Mouse (Mus musculus): ENCODE results near the gene Map2. TPM values are rescaled to one million over a fixed set of nuclear protein-coding genes. Genes with fewer than 3 reads are reported as not detected.

Map2 gene
- 1.0 and 3.9 TPM in 2 replicates for total RNA-seq (2017)

DNA sequence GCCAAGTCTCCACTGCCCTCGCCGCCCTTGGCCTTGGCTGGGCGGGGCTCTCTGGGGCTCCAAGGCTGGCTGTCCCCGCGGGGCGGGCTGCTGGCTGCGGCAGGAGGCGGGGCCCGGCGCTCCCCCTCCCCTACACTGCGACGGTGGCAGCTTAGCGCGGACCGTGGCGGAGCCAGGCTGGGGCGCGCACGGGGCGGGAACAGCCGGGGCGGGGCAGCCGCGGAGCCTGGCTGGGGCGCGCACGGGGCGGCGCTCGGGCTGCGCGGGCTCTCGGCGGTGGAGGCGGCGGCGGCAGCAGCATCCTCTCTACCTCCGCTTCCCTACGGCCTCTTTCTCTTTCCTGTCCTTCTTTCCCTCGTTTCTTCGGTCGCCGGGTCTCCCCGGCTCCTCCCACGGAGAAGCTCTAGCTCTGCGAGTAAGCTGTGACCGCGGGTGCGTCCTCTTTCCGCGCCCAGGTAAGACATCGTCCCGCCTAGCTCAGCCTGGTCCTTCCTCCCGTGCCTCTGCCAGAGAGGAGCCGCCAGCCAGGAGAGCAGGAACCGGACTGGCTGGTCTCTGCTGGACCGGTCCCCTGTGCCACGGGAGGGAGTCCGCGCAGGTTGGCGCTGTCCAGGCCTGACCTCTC, at the start of gene Map2:
Gene Map2, plus strand, starts transcription at position 233 of the 625 bp plus-strand sequence.
- ATAC-seq (replicated peaks in 1 of 2; ENCODE audit: insufficient read depth in 1 of 2, low FRiP score in 2 of 2, low TSS enrichment in 1 of 2, low read depth in 1 of 2, poor library complexity in 2 of 2, severe bottlenecking in 2 of 2): peak; percentile 85 to 88

DNA sequence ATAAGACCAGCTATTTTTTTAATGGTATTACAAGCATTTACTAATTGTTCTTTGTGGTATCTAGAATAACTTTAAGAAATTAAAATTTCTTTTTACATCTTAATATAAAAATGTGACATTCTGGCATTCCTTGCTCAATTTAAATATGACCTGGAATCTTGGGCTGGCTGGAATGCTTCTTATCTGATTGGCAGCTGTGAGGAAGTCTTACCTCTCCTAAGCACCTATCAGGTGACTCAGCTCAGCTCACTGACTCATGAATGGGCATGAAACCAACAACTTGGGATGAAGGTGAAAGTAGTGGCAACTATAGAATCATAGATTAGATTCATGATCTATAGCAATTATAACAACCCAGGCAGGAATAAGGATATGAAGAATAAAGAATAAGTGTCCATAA, 42.1 kb upstream of the Map2 start:
- no peak for ATAC-seq (replicated peaks in 1 of 2; ENCODE audit: insufficient read depth in 1 of 2, low FRiP score in 2 of 2, low TSS enrichment in 1 of 2, low read depth in 1 of 2, poor library complexity in 2 of 2, severe bottlenecking in 2 of 2)

- no peak for ATAC-seq (replicated peaks in 1 of 2; ENCODE audit: insufficient read depth in 1 of 2, low FRiP score in 2 of 2, low TSS enrichment in 1 of 2, low read depth in 1 of 2, poor library complexity in 2 of 2, severe bottlenecking in 2 of 2)
Measured at GRCm38 (mm10) chr1:66135324-66135723, 39.7 kb upstream of the Map2 start.

GRCm38 (mm10) chr1:66140686-66141085, 34.4 kb upstream of the Map2 start:
- ATAC-seq (replicated peaks in 1 of 2; ENCODE audit: insufficient read depth in 1 of 2, low FRiP score in 2 of 2, low TSS enrichment in 1 of 2, low read depth in 1 of 2, poor library complexity in 2 of 2, severe bottlenecking in 2 of 2): no peak

GRCm38 (mm10) chr1:66145180-66145579, 29.9 kb upstream of the Map2 start:
- no peak for ATAC-seq (replicated peaks in 1 of 2; ENCODE audit: insufficient read depth in 1 of 2, low FRiP score in 2 of 2, low TSS enrichment in 1 of 2, low read depth in 1 of 2, poor library complexity in 2 of 2, severe bottlenecking in 2 of 2)

DNA sequence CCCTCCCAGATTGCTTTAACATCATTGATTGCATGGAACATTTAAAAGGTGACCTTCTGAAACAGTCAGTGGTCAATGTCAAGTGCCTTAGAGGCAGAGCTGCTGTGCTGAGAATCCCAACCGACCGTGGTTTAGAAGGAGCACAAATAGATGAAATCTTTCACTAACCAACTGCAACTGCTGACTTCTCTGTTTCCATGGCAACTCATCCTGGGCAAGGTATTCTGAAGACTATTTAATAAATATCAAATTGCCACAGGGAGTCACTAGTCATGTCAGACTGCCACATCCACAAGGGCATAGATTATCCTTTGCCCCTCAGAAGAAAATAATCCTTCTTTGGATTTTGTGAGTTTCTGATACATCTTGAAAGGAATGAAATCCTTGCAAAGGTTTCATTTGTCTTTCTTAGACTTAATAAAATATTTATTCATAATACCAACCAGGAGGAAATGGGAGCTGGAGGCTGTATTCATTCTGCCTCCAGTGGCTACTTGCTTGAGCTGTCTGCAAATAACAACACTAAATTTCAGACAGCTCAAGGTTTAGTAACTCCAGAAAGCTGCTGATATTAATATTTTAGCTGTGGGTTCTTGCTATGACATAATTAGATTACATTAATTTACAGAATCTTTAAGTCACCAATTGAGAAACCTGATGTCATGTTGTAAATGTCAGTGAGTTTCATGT, 26.1 kb upstream of the Map2 start:
- no peak for ATAC-seq (replicated peaks in 1 of 2; ENCODE audit: insufficient read depth in 1 of 2, low FRiP score in 2 of 2, low TSS enrichment in 1 of 2, low read depth in 1 of 2, poor library complexity in 2 of 2, severe bottlenecking in 2 of 2)

GRCm38 (mm10) chr1:66150806-66151205, 24.3 kb upstream of the Map2 start:
- ATAC-seq (replicated peaks in 1 of 2; ENCODE audit: insufficient read depth in 1 of 2, low FRiP score in 2 of 2, low TSS enrichment in 1 of 2, low read depth in 1 of 2, poor library complexity in 2 of 2, severe bottlenecking in 2 of 2): no peak

DNA sequence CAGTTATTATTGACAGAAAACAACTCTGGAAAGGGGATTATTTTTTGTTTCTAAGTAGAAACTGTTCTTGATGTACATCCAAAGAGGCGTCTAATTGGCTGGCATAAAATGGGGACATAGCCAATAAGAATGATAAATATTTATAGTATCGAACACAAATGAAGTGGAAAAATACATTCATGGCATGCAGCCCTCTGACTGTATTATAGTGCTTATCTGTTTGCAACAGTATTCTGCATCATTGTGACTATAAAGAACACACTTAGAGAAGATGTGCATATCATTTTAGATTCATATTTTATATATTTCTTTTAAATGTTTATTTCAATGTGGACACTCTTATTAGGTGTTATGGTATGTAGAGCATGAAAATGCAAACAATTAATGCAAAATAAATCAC, 17.9 kb upstream of the Map2 start:
- no peak for ATAC-seq (replicated peaks in 1 of 2; ENCODE audit: insufficient read depth in 1 of 2, low FRiP score in 2 of 2, low TSS enrichment in 1 of 2, low read depth in 1 of 2, poor library complexity in 2 of 2, severe bottlenecking in 2 of 2)

DNA sequence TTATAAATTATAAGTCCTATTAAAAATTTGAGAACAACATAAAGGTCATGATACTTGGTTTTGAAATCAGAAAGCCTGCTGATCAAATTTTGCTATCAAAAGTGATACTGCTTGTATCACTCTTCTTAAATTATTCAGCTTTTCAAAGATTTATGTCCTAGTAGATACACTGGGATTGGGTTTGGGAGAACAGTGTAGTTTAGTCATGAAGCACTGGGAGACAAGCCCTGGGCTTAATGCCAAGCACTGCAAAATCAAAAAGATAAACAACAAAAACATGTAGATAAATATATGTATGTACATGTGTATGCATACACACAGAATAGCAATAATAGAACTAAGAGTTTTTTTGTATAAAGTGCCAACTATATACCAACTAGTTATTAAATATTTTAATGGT, 17.5 kb upstream of the Map2 start:
- no peak for ATAC-seq (replicated peaks in 1 of 2; ENCODE audit: insufficient read depth in 1 of 2, low FRiP score in 2 of 2, low TSS enrichment in 1 of 2, low read depth in 1 of 2, poor library complexity in 2 of 2, severe bottlenecking in 2 of 2)

GRCm38 (mm10) chr1:66164648-66165047, 10.4 kb upstream of the Map2 start:
- ATAC-seq (replicated peaks in 1 of 2; ENCODE audit: insufficient read depth in 1 of 2, low FRiP score in 2 of 2, low TSS enrichment in 1 of 2, low read depth in 1 of 2, poor library complexity in 2 of 2, severe bottlenecking in 2 of 2): no peak

- no peak for ATAC-seq (replicated peaks in 1 of 2; ENCODE audit: insufficient read depth in 1 of 2, low FRiP score in 2 of 2, low TSS enrichment in 1 of 2, low read depth in 1 of 2, poor library complexity in 2 of 2, severe bottlenecking in 2 of 2)
Measured at GRCm38 (mm10) chr1:66168722-66169121, 6.4 kb upstream of the Map2 start.

- no peak for ATAC-seq (replicated peaks in 1 of 2; ENCODE audit: insufficient read depth in 1 of 2, low FRiP score in 2 of 2, low TSS enrichment in 1 of 2, low read depth in 1 of 2, poor library complexity in 2 of 2, severe bottlenecking in 2 of 2)
Measured at GRCm38 (mm10) chr1:66172127-66172526, 2.9 kb upstream of the Map2 start.

DNA sequence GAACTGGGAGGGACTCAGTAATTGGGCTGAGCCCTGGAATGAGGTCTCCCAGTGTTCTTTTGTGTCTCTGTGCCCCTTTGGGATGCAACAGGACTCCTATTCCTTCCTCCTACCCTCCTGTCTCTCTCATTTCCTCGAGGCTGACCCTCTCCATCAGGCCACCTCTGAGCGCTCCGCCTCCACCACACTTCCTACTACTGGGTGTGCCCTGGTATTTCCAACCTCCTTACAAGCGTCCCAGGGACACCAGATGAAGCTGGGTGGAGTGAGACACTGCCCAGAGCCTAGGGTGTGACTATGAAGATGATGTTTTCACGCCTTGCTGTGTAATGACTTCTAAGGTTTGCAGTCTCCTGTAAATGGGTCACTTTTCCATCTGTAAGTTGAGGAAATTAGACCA, 1.4 kb upstream of the Map2 start:
- ATAC-seq (replicated peaks in 1 of 2; ENCODE audit: insufficient read depth in 1 of 2, low FRiP score in 2 of 2, low TSS enrichment in 1 of 2, low read depth in 1 of 2, poor library complexity in 2 of 2, severe bottlenecking in 2 of 2): no peak

DNA sequence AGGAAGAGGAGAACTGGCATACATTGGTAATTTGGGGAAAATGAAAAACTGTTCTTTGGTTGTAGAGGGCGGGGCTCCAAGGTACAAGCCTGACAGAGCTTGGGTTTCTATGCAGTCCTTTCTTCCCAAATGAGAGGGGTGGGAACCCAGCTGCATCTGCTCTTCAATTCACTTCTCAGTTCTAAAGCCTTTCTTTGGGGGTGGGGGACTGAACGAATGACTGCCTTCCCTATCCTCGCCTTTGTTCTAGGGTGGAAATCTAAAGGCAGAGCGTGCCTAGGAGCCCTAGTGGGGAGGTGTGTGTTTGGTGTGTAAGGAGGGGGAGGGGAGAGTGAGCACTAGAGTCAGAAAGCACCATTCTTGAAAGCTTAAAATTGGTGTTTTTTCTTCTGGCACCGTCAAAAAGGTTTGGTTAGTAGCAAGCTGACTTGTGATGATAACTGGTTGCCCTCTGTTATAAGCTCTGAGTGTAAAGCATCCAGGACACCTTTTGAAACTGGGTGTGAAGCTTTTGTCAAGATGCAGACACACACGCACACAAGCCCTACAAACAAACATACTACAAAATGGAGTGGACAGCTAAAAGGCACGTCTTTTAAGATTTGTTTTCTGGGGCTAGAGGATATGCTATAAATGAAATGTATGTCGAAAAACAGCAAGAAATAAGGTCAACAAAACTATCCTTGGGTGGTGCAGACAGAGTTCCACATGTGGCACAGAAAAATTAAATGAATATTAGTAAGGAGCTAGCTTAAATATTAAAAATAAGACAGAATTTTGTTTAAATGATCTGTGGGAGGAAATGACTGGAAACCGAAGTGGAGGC, 1.2 kb downstream of the Map2 start:
- ATAC-seq (replicated peaks in 1 of 2; ENCODE audit: insufficient read depth in 1 of 2, low FRiP score in 2 of 2, low TSS enrichment in 1 of 2, low read depth in 1 of 2, poor library complexity in 2 of 2, severe bottlenecking in 2 of 2): no peak

- no peak for ATAC-seq (replicated peaks in 1 of 2; ENCODE audit: insufficient read depth in 1 of 2, low FRiP score in 2 of 2, low TSS enrichment in 1 of 2, low read depth in 1 of 2, poor library complexity in 2 of 2, severe bottlenecking in 2 of 2)
Measured at GRCm38 (mm10) chr1:66176838-66177105, 1.7 kb downstream of the Map2 start.

GRCm38 (mm10) chr1:66177489-66178170, 2.6 kb downstream of the Map2 start:
- ATAC-seq (replicated peaks in 1 of 2; ENCODE audit: insufficient read depth in 1 of 2, low FRiP score in 2 of 2, low TSS enrichment in 1 of 2, low read depth in 1 of 2, poor library complexity in 2 of 2, severe bottlenecking in 2 of 2): no peak

DNA sequence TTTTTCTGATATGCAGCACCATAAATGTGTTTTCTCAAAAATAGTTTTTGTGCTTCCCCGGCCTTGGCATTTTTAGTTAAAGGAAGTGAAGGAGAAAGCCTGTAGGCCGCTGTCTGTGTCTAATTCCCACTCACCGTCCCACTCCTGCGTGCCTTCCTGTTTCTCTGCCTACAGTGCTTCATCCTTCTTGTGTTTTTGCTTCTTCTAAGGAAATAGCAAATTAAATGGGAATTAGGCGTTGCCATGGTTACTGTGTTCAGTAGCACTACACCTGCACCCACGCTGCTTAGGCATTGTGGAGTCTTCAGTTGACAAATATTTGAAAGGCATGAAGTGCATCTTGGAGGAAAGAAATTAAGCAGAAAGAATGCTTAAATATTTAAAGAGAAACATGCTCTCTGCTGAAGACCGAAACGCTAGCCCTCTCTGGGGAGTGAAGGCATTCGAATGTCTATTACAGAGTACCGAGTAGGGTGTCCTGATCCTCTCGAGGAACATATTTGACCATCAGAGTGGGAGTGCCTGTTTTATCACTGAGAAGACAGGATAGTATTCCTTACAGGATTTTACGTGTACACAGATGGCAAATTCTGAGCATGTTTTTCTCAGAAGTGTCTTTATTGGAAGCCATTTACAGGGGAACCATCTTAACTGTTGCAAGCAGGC, 12.1 kb downstream of the Map2 start:
- no peak for ATAC-seq (replicated peaks in 1 of 2; ENCODE audit: insufficient read depth in 1 of 2, low FRiP score in 2 of 2, low TSS enrichment in 1 of 2, low read depth in 1 of 2, poor library complexity in 2 of 2, severe bottlenecking in 2 of 2)

DNA sequence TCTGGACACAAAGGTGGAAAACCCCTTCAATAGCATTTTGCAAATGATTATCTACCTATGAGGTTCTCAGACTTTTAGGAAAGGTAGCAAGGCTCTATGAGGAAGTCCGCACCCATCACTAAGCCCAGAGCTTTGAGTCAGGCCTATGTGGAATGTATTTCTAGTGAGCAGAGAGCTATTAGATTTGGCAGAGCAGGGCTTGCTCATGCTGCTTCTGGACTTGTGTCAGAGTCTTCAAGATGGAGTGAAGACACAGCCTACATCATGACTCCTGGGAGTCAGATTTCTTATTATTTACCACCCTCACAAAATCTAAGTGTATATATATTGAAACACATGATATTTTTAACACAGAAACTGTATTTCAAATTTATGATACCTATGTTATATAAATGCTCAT, 17.3 kb downstream of the Map2 start:
- no peak for ATAC-seq (replicated peaks in 1 of 2; ENCODE audit: insufficient read depth in 1 of 2, low FRiP score in 2 of 2, low TSS enrichment in 1 of 2, low read depth in 1 of 2, poor library complexity in 2 of 2, severe bottlenecking in 2 of 2)

Data from hematopoietic stem cell, adult 5-6 weeks (primary cell).